Mouse (Mus musculus) retina, embryonic 14.5 days (tissue): Measurements from ENCODE around the gene Sh3gl2.
A peak's percentile ranks its signal among the peaks of the same experiment; 100 is the strongest.

Experiments
- DNase-seq: peaks from one replicate; pipeline ENCODE4 v3.0.0-alpha.2; 2015; ENCODE audit warnings: low spot score

The Sh3gl2 gene

GRCm38 (mm10) chr4:85232386-85233381 lies 27.8 kb downstream of the Sh3gl2 start:
- DNase-seq = no peak

- no peak for DNase-seq
These were observed 36.7 kb downstream of the Sh3gl2 start for GRCm38 (mm10) chr4:85241675-85242074.

GRCm38 (mm10) chr4:85242562-85242961 lies 37.6 kb downstream of the Sh3gl2 start:
- no peak for DNase-seq

- DNase-seq = no peak
These were observed 43.7 kb downstream of the Sh3gl2 start for GRCm38 (mm10) chr4:85248673-85249072.

GRCm38 (mm10) chr4:85250271-85250670 lies 45.3 kb downstream of the Sh3gl2 start:
- no peak for DNase-seq

GRCm38 (mm10) chr4:85250786-85251185 lies 45.9 kb downstream of the Sh3gl2 start:
- DNase-seq = no peak

GRCm38 (mm10) chr4:85255771-85256389 lies 51.0 kb downstream of the Sh3gl2 start:
- no peak for DNase-seq

- DNase-seq = no peak
These were observed 51.7 kb downstream of the Sh3gl2 start for GRCm38 (mm10) chr4:85256461-85257202.

- no peak for DNase-seq
These were observed 52.9 kb downstream of the Sh3gl2 start for GRCm38 (mm10) chr4:85257771-85258341.

- no peak for DNase-seq
These were observed 56.0 kb downstream of the Sh3gl2 start for GRCm38 (mm10) chr4:85260687-85261658.

GRCm38 (mm10) chr4:85262146-85262545 lies 57.2 kb downstream of the Sh3gl2 start:
- DNase-seq = no peak

- DNase-seq = peak; percentile 17
These were observed 57.7 kb downstream of the Sh3gl2 start for GRCm38 (mm10) chr4:85262606-85263005.

GRCm38 (mm10) chr4:85267456-85267855 lies 62.5 kb downstream of the Sh3gl2 start:
- no peak for DNase-seq

- peak; percentile 46 for DNase-seq
These were observed 68.0 kb downstream of the Sh3gl2 start for GRCm38 (mm10) chr4:85272877-85273276.

- DNase-seq = no peak
These were observed 68.5 kb downstream of the Sh3gl2 start for GRCm38 (mm10) chr4:85273452-85273851.

GRCm38 (mm10) chr4:85283151-85283550 lies 78.2 kb downstream of the Sh3gl2 start:
- DNase-seq = no peak

GRCm38 (mm10) chr4:85289990-85290389 lies 85.1 kb downstream of the Sh3gl2 start:
- DNase-seq = no peak

- no peak for DNase-seq
These were observed 86.4 kb downstream of the Sh3gl2 start for GRCm38 (mm10) chr4:85291296-85291695.

GRCm38 (mm10) chr4:85293368-85293767 lies 88.4 kb downstream of the Sh3gl2 start:
- no peak for DNase-seq

- no peak for DNase-seq
These were observed 95.9 kb downstream of the Sh3gl2 start for GRCm38 (mm10) chr4:85300610-85301405.
